Mouse (Mus musculus): ENCODE results near the gene Dnajb3. TPM values are rescaled to one million over a fixed set of nuclear protein-coding genes. Genes with fewer than 3 reads are reported as not detected.

Gene Dnajb3
- total RNA-seq, 2 experiments from 2014 or later = 0.45 to 0.56 TPM

Other genes starting within 250 kb of the Dnajb3 start
- gene Usp40, start 197.2 kb downstream of the Dnajb3 start, total RNA-seq (2021) = 10 to 100 TPM; 17.2 to 22.7 TPM
- gene Ugt1a10, start 150.4 kb downstream of the Dnajb3 start, total RNA-seq (2021) = not detected
- gene Ugt1a9, start 135.0 kb downstream of the Dnajb3 start, total RNA-seq (2021) = not detected
- not detected for gene Ugt1a8, start 118.0 kb downstream of the Dnajb3 start, total RNA-seq (2021)
- gene Ugt1a7c, start 110.7 kb downstream of the Dnajb3 start, total RNA-seq (2021) = 1 to 10 TPM; 2.2 TPM
- gene Ugt1a6b, start 102.5 kb downstream of the Dnajb3 start, total RNA-seq (2021) = under 1 TPM; 0.34 to 0.96 TPM
- gene Ugt1a6a, start 71.0 kb downstream of the Dnajb3 start, total RNA-seq (2021) = 1 to 10 TPM; 3.8 to 5.7 TPM
- gene Ugt1a5, start 39.8 kb downstream of the Dnajb3 start, total RNA-seq (2021) = under 1 TPM; 0.34 to 0.50 TPM
- not detected for gene Ugt1a2, start 5.2 kb downstream of the Dnajb3 start, total RNA-seq (2021)
- gene Ugt1a1, start 6.2 kb upstream of the Dnajb3 start, total RNA-seq (2021) = not detected
- under 1 TPM; 0.07 to 0.15 TPM for gene Mroh2a, start 21.2 kb upstream of the Dnajb3 start, total RNA-seq (2021)
- 10 to 100 TPM; 25.4 to 32.1 TPM for gene Hjurp, start 71.9 kb upstream of the Dnajb3 start, total RNA-seq (2021)
- not detected for gene Trpm8, start 71.9 kb upstream of the Dnajb3 start, total RNA-seq (2021)
- gene Spp2, start 201.2 kb upstream of the Dnajb3 start, total RNA-seq (2021) = not detected

Measured in heart, postnatal 14 days (tissue).